Mouse (Mus musculus) embryo, embryonic 10.5 days (tissue): ENCODE results near the gene Ryr3.

ENCODE experiments used
- DNase-seq: peaks from one replicate; pipeline ENCODE4 v3.0.0-alpha.2; 2015; ENCODE audit warnings: low spot score

The Ryr3 gene

GRCm38 (mm10) chr2:112781631-112782030 lies 435.3 kb downstream of the Ryr3 start:
- DNase-seq, result no peak

GRCm38 (mm10) chr2:112774762-112775161 lies 442.1 kb downstream of the Ryr3 start:
- DNase-seq, result peak; percentile 86

- peak; percentile 12 for DNase-seq
Measured at GRCm38 (mm10) chr2:112767665-112768064, 449.2 kb downstream of the Ryr3 start.

- DNase-seq, result peak; percentile 43
Measured at GRCm38 (mm10) chr2:112765046-112765445, 451.9 kb downstream of the Ryr3 start.

- DNase-seq, result no peak
Measured at GRCm38 (mm10) chr2:112764274-112764673, 452.6 kb downstream of the Ryr3 start.

- DNase-seq, result no peak
Measured at GRCm38 (mm10) chr2:112762006-112762405, 454.9 kb downstream of the Ryr3 start.

- no peak for DNase-seq
Measured at GRCm38 (mm10) chr2:112761196-112761913, 455.5 kb downstream of the Ryr3 start.

- no peak for DNase-seq
Measured at GRCm38 (mm10) chr2:112760692-112761091, 456.2 kb downstream of the Ryr3 start.

GRCm38 (mm10) chr2:112759678-112760077 lies 457.2 kb downstream of the Ryr3 start:
- no peak for DNase-seq

GRCm38 (mm10) chr2:112758732-112759131 lies 458.2 kb downstream of the Ryr3 start:
- no peak for DNase-seq

- DNase-seq, result no peak
Measured at GRCm38 (mm10) chr2:112753316-112753715, 463.6 kb downstream of the Ryr3 start.

GRCm38 (mm10) chr2:112751416-112751815 lies 465.5 kb downstream of the Ryr3 start:
- no peak for DNase-seq

- no peak for DNase-seq
Measured at GRCm38 (mm10) chr2:112748532-112748931, 468.4 kb downstream of the Ryr3 start.

- DNase-seq, result peak; percentile 42
Measured at GRCm38 (mm10) chr2:112732942-112733341, 484.0 kb downstream of the Ryr3 start.

GRCm38 (mm10) chr2:112727842-112728241 lies 489.1 kb downstream of the Ryr3 start:
- peak; percentile 10 for DNase-seq

GRCm38 (mm10) chr2:112721217-112721616 lies 495.7 kb downstream of the Ryr3 start:
- no peak for DNase-seq

GRCm38 (mm10) chr2:112720715-112721114 lies 496.2 kb downstream of the Ryr3 start:
- DNase-seq, result peak; percentile 72

- DNase-seq, result no peak
Measured at GRCm38 (mm10) chr2:112714648-112715047, 502.2 kb downstream of the Ryr3 start.

- no peak for DNase-seq
Measured at GRCm38 (mm10) chr2:112681817-112682216, 535.1 kb downstream of the Ryr3 start.

- no peak for DNase-seq
Measured at GRCm38 (mm10) chr2:112677246-112677645, 539.6 kb downstream of the Ryr3 start.

GRCm38 (mm10) chr2:112676721-112677120 lies 540.2 kb downstream of the Ryr3 start:
- peak; percentile 1 for DNase-seq

GRCm38 (mm10) chr2:112676175-112676574 lies 540.7 kb downstream of the Ryr3 start:
- DNase-seq, result no peak

GRCm38 (mm10) chr2:112669461-112669860 lies 547.4 kb downstream of the Ryr3 start:
- DNase-seq, result no peak

- no peak for DNase-seq
Measured at GRCm38 (mm10) chr2:112656131-112656530, 560.8 kb downstream of the Ryr3 start.
